Comparison of ENCODE assay signal across 23 mouse cellular contexts in genomic region chr1:106682829-106683228, GRCm38 (mm10).
"Had no signal": no experiment of that assay in that cellular context is flagged by ENCODE, and none has a peak within 500 bp of the region (broad histone marks: within the 10 kb centered on the region; RNA-seq: fewer than 3 reads in every experiment).

No protein-coding gene starts in this region.

- DNase-seq: gastrocnemius, adult 2 months; gastrocnemius, postnatal 10 days; gastrocnemius, postnatal 25 days; heart, adult 18-20 months; heart, postnatal 10 days; heart, postnatal 4 days; kidney, adult 11 months; kidney, adult 2 months; kidney, postnatal 14 days; kidney, postnatal 36 days; layer of hippocampus, adult 9-11 months; layer of hippocampus, postnatal 36 days; left cerebral cortex, postnatal 4 days had no signal

- H3K4me2 ChIP-seq: heart, embryonic 12.5 days; hindbrain, embryonic 12.5 days; hindbrain, embryonic 14.5 days; limb, embryonic 13.5 days; limb, embryonic 15.5 days had no signal

- H3K9me3 ChIP-seq: heart, embryonic 10.5 days; heart, embryonic 12.5 days; hindbrain, embryonic 10.5 days; hindbrain, embryonic 12.5 days; limb, embryonic 13.5 days; limb, embryonic 15.5 days had no signal

- H3K4me3 ChIP-seq: gastrocnemius, adult 2 months; heart, embryonic 10.5 days; heart, embryonic 12.5 days; hindbrain, embryonic 10.5 days; hindbrain, embryonic 12.5 days; limb, embryonic 13.5 days; limb, embryonic 15.5 days had no signal

- H3K27me3 ChIP-seq: heart, embryonic 12.5 days; hindbrain, embryonic 12.5 days; limb, embryonic 13.5 days; limb, embryonic 15.5 days had no signal

- H3K9ac ChIP-seq: heart, embryonic 12.5 days; hindbrain, embryonic 12.5 days; hindbrain, embryonic 14.5 days; limb, embryonic 13.5 days; limb, embryonic 15.5 days had no signal

- H3K36me3 ChIP-seq: heart, embryonic 10.5 days; heart, embryonic 12.5 days; hindbrain, embryonic 10.5 days; hindbrain, embryonic 12.5 days; limb, embryonic 15.5 days had no signal

- H3K4me1 ChIP-seq: hindbrain, embryonic 10.5 days; hindbrain, embryonic 12.5 days; limb, embryonic 13.5 days; limb, embryonic 15.5 days had no signal

- H3K27ac ChIP-seq: gastrocnemius, adult 2 months; heart, embryonic 10.5 days; hindbrain, embryonic 10.5 days; hindbrain, embryonic 12.5 days; hindbrain, embryonic 14.5 days; limb, embryonic 13.5 days; limb, embryonic 15.5 days had no signal

- ATAC-seq: forebrain, embryonic 16.5 days; inflammation-experienced regulatory T-cells, adult 6 months; intestine, embryonic 16.5 days had no signal
